Mouse (Mus musculus): ENCODE results near the gene Lipa. TPM values are rescaled to one million over a fixed set of nuclear protein-coding genes. Genes with fewer than 3 reads are reported as not detected.

The Lipa gene
- 17.2 and 21.1 TPM in 2 replicates for polyA plus RNA-seq (2015; fragmentation: Nextera tagmentation; extraction: Ambion mirVana)

GRCm38 (mm10) chr19:34526941-34527682, at the start of gene Lipa:
Lipa (minus strand) TSS chr19:34527474.

DNA sequence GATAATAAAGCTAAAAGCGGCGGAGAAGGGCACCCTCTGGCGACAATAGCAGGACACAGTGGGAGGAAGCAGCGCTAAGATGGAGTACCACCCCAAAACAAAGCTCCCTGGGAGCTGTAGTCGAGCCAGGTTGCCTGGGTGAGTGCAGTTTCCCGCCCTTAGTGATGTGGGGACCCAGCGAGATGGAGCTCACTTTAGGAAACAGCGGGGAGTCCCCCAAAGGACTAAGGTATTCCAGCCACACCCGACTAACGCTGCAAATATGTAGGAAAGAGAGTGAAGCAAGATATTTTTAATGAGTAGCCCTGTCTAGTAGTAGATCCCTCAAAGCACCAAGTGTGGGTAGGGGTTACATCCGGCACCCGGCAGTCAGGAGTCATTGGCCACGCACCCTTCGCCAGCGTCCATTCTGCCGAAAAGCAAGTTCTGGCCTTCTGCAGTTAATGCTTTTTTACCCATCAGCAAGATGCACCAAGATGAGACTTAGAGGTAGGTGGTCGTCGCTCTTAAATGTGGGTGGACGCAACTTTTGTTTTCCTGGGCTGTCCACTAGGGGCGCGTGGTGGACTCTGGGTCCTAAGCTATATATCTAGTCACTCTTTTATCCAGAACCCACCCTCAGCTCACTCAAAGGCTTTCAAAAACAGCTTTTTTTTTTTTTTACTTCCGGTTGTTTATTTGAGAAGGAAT, 23.4 kb upstream of the Lipa start, which contains the start of gene Ifit2:
Gene Ifit2, plus strand, starts transcription at position 161 of the 690 bp plus-strand sequence.

GRCm38 (mm10) chr19:34474991-34475971, 52.0 kb downstream of the Lipa start, which contains the start of gene Ch25h:
Ch25h (minus strand) TSS chr19:34475164.

Other genes with a start within 250 kb of the Lipa start
- 2.8 and 4.9 TPM in 2 replicates for gene Fas, start 236.8 kb downstream of the Lipa start, polyA plus RNA-seq (2015; fragmentation: Nextera tagmentation; extraction: Ambion mirVana)
- 1.1 and 1.3 TPM in 2 replicates for gene Ch25h, start 52.3 kb downstream of the Lipa start, polyA plus RNA-seq (2015; fragmentation: Nextera tagmentation; extraction: Ambion mirVana)
- gene Ifit2, start 23.2 kb upstream of the Lipa start, polyA plus RNA-seq (2015; fragmentation: Nextera tagmentation; extraction: Ambion mirVana), result 7.2 and 7.4 TPM in 2 replicates
- 4.6 and 4.8 TPM in 2 replicates for gene Ifit3, start 56.1 kb upstream of the Lipa start, polyA plus RNA-seq (2015; fragmentation: Nextera tagmentation; extraction: Ambion mirVana)
- gene Ifit1bl1, start 74.5 kb upstream of the Lipa start, polyA plus RNA-seq (2015; fragmentation: Nextera tagmentation; extraction: Ambion mirVana), result 1.3 and 1.4 TPM in 2 replicates
- gene Ifit3b, start 80.5 kb upstream of the Lipa start, polyA plus RNA-seq (2015; fragmentation: Nextera tagmentation; extraction: Ambion mirVana), result 0.65 and 0.71 TPM in 2 replicates
- 0.08 and 0.39 TPM in 2 replicates for gene Ifit1bl2, start 113.3 kb upstream of the Lipa start, polyA plus RNA-seq (2015; fragmentation: Nextera tagmentation; extraction: Ambion mirVana)
- gene Ifit1, start 113.4 kb upstream of the Lipa start, polyA plus RNA-seq (2015; fragmentation: Nextera tagmentation; extraction: Ambion mirVana), result 1.3 TPM in 2 replicates
- gene Slc16a12, start 219.8 kb upstream of the Lipa start, polyA plus RNA-seq (2015; fragmentation: Nextera tagmentation; extraction: Ambion mirVana), result 1.5 and 1.8 TPM in 2 replicates

Data from neural tube, postnatal 0 days (tissue).